Mouse (Mus musculus): ENCODE data around the gene Camk2n1.

- TF ChIP-seq POLR2A (IDR thresholded peaks at IDR 0.05; ENCODE audit: low read depth, low read length) (no peak), CTCF (conservative IDR thresholded peaks at IDR 0.05; ENCODE audit: insufficient read depth, insufficient read length, low read depth, low read length) (no peak)
Measured at GRCm38 (mm10) chr4:138491088-138491487, 37.0 kb downstream of the Camk2n1 start.
